Mouse (Mus musculus) heart, adult 18-20 months (tissue): ENCODE measurements around the gene Xrcc4. TPM values are rescaled to one million over a fixed set of nuclear protein-coding genes. Genes with fewer than 3 reads are reported as not detected.
A peak's percentile ranks its signal among the peaks of the same experiment; 100 is the strongest.

Source experiments
- DNase-seq, 2 experiments: peaks; one replicate each; pipeline ENCODE4 v3.0.0; 2021 to 2022; ENCODE audit warnings: mixed read lengths in 1 of 2
- total RNA-seq, 2 experiments: library from RNA; stranded (reverse); gene quantifications; 2 replicates each; pipeline ENCODE4 v1.2.3; 2021

Gene Xrcc4
- total RNA-seq, 2 experiments from 2014 or later, result 9.3 to 10.0 TPM

- DNase-seq, result no peak
Measured at GRCm38 (mm10) chr13:89944354-89944753, 145.1 kb downstream of the Xrcc4 start.

GRCm38 (mm10) chr13:89929477-89929876, 159.9 kb downstream of the Xrcc4 start:
- peak; percentile 27 to 52 for DNase-seq

GRCm38 (mm10) chr13:89918814-89919481, 170.5 kb downstream of the Xrcc4 start:
- no peak for DNase-seq

GRCm38 (mm10) chr13:89914332-89914731, 175.1 kb downstream of the Xrcc4 start:
- DNase-seq, result no peak

DNA sequence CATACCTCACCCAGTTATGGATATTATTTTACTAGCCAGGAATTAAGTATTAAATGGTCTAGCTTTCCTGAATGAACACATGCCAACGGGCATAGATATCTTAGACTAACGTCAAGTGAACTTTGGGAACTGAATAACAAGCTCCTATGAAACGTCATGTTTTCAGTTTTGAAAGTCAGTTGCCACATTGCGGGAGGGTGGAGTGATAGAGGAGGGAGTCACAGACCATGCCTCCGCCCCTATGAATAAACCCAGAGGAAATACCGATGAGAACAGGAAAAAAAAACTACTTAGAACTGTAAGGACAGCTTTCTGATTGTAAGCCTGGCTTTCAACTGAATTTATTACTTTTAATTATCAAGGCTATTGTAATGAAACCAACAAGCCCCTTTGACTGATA, 175.5 kb downstream of the Xrcc4 start:
- DNase-seq, result peak; percentile 42 to 53

DNA sequence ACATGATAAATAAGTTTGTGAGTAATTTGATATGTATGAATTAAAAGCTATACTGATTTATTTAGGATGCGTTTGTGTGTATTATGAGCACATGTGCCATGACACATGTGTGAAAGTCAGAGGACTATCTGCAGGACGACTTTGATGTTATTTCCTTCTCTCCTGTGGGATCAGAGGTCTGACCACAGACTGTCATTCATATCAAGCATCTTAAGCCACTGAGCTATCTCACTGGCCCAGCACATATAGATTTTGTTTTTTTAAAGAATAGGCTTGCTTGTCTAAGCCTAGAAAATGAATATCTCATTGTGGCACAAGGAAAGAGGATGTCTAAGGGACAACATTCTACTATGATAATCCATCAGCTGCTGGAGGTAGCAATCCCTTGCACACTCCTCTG, 183.3 kb downstream of the Xrcc4 start:
- no peak for DNase-seq

DNA sequence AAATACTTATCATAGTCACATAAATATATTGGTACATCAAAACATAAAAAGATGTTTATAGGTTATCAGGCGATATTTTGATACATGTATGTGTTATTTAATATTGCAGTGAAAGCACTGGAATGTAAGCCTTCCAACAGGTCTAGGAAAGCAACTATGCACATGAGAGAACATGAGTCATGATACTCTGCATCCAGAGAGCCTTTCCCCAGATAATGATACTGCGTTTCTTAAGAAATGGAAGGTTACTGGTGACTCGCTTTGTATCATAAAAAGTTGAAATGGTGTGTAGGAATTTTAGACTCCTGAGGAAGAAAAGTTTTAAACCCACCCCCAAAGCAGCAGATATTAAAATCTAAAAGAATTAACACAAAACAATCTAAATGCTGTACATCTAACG, 190.3 kb downstream of the Xrcc4 start:
- DNase-seq, result no peak

GRCm38 (mm10) chr13:89892140-89892539, 197.3 kb downstream of the Xrcc4 start:
- no peak for DNase-seq

GRCm38 (mm10) chr13:89890159-89890558, 199.2 kb downstream of the Xrcc4 start:
- no peak for DNase-seq

DNA sequence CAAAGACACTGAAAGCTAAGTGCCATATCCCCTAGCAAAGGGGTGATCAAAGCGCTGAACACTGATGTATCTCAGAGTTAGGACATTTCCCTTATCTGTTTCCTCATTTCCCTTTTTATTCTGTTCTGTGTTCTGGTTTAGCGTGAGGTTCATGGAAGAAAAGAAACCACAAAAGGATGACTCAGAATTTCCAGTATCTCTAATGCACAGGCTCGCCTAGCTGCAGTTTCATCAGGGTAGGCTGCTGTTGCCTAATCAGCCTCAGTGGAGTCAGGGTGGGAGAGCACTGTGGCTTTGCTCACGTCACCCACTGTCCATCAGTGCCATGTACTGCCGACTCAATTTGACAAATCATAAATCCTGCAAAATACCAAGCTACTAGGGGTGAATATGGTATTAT, 200.3 kb downstream of the Xrcc4 start:
- peak; percentile 57 to 75 for DNase-seq

GRCm38 (mm10) chr13:89883523-89883922, 205.9 kb downstream of the Xrcc4 start:
- DNase-seq, result no peak

- DNase-seq, result no peak
Measured at GRCm38 (mm10) chr13:89881281-89881680, 208.1 kb downstream of the Xrcc4 start.

DNA sequence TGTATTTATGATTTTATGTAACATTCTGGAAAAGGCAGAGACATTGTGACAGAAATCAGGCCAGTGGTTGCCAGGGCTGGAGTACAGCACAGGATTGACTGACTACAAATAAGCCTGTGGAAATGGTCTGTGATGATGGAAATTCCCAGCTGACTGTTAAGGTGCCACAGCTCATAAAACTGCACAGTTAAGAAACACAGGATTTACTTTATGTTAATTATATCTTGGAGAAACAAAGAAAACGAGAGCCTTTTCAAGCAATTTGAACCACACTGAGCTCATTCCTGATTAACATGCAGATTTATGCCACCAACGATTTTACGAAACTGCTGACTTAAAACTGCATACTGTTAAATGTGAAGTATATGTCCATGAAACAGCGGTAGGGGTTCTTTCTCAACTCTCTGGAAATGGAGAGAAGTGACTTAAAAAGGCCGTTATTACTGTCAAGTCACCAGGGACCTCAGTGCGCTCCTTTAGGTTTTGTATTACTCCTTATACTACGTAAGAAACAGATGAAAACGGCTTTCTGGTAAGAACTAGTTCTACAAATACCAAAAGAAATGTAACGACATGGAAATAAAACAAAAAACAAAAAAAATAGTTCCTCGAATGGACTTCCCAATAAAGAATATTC, 210.5 kb downstream of the Xrcc4 start:
- DNase-seq, result no peak

DNA sequence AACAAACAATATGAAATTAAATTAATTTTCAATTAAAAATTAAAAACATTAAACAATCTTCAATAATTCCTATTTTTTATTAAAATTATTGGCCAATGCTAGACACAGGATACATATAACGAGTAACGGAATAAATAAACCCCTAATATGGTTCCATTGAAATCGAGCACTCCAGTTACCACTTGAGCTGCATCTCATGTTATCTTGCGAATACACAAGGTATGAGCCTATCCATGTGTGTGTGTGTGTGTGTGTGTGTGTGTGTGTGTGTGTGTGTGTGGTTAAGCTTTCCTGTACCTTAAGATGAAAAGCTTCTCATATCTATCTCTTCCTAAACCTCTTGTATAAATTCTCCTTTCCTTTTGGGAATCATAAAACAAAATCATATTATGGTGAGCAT, 213.9 kb downstream of the Xrcc4 start:
- no peak for DNase-seq

DNA sequence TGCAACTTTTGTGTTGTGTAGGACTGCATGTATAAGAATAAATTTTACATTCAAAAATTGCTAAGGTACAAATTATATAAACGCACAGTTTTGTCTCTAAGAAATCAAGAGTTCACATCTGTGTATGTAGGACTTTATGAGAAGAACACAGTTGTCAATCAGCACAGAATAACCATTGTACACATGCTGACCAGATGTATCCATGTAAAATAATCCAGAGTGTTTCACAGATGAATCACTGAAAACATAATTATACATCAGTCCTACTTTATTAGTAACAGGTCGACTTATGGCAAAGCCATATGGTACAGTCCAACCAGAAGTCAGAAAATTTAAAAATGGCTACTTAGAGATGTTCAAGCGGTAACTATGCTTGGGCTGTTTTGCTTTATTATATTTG, 216.7 kb downstream of the Xrcc4 start:
- DNase-seq, result no peak

DNA sequence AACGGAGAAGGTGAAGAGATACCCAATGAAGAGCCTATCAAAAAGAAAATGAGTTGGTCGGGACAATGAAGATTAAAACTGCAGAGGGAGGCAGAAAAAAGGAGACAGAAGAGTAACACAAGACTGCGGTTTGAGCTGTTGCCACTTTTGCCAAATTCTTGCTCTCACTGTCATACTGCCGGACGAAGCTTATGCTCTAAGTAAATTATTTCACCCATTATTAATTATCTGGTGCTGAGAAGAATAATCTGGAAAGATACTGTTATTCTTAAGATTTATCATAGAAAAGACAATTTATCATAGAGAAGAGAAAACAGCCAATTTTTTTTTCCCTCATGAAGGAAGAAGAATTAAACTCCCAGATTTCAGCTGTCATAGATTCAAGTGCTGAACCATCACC, 235.3 kb downstream of the Xrcc4 start:
- DNase-seq, result no peak

- DNase-seq, result no peak
Measured at GRCm38 (mm10) chr13:89850746-89851145, 238.7 kb downstream of the Xrcc4 start.

DNA sequence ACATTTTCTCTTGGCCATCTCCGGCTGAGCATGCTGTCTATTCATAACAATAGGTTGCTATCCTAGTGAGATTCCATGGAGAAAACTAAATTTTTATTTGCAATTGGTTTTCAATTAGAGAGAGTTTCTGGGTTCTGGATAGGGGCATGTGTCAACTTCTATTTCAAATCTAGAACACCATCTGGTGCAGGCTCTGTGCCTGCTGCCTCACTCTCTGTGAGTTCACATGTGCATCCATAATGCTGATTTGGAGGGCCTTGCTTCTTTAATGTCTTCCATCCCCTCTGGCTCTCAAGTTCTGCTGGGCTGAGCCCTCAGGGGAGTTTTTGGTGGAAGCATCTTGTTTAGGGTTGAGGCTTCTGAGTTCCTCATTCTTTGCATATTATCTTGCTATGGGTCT, 239.5 kb downstream of the Xrcc4 start:
- no peak for DNase-seq

GRCm38 (mm10) chr13:89838635-89839034, 250.8 kb downstream of the Xrcc4 start:
- DNase-seq, result no peak

DNA sequence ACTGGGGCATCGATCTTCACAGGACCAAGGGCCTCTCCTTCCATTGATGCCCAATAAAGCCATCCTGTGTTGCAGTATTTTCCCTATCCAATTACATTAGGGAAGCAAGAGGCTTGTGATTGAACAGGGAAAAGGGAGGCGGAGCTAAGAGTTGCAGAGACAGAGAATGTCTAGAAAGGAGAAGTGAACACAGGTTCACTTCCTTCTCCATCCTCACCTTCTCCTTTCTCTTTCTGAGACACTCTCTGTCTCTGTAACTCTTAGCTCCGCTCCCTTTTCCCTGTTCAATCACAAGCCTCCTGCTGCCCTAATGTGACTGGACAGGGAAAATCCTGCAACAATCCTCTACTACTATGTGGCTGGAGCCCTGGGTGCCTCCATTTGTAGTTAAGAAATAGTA, 254.9 kb downstream of the Xrcc4 start:
- DNase-seq, result no peak

GRCm38 (mm10) chr13:89833053-89833670, 256.2 kb downstream of the Xrcc4 start:
- no peak for DNase-seq

- peak; percentile 30 to 39 for DNase-seq
Measured at GRCm38 (mm10) chr13:89828429-89828970, 260.9 kb downstream of the Xrcc4 start.

DNA sequence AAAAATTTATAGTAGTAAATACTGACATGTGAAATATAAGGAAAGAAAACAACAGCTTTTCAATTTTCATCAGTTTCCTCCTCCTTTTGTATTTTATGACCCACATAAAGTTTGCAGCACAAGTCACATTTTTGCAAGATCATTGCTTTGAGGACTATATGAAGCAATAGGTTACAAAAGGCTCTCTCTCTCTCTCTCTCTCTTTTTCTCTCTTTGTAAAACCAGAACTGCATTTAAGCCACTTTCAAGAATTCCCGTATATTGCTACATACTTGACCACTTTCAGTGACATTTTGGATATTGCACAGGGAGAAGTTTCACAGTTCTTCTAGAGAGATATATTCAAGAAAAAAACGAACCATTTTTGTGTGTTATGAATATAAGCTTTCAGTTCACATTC, 261.6 kb downstream of the Xrcc4 start:
- no peak for DNase-seq
